Mouse (Mus musculus): Measurements from ENCODE around the gene Pex5l. TPM values are rescaled to one million over a fixed set of nuclear protein-coding genes. Genes with fewer than 3 reads are reported as not detected.
A peak's percentile ranks its signal among the peaks of the same experiment; 100 is the strongest.

Gene Pex5l
- polyA plus RNA-seq, 1 experiment from 2014 or later = 6.1 TPM

DNA sequence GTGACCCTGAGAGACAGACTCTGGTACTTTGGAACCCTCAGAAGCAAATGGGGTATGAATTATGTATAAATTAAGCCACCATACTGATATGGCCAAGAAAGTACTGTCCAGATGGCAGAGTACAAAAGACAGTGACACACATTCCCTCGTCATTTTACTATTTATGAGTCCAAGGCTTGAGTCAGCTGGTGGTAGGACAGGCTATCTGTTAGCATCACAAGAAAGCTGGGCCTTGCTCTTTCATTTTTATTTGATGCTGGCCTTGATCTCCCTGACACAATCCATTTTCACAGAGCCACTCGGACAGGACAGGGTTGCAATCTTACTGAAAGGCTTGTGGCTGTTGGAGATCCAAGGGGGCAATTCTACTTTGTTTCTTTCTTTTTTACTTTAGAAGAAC is 67.4 kb downstream of the Pex5l start:
- no peaks in the 10 kb centered on the region for H3K36me3 ChIP-seq (ENCODE audit: control insufficient read depth, insufficient read depth, low read length)
- H3K9ac ChIP-seq (replicated peaks; ENCODE audit: low read depth, low read length) = no peak overlapping the region
- no peaks in the 10 kb centered on the region for H3K27me3 ChIP-seq (ENCODE audit: control insufficient read depth, insufficient read depth, low read length)
- H3K9me3 ChIP-seq (ENCODE audit: control insufficient read depth, low read length) = no peaks in the 10 kb centered on the region
- WGBS = 73% methylated on average over 2 of the region's 2 CpGs
- H3K4me2 ChIP-seq (ENCODE audit: low read depth, low read length) = no peak overlapping the region
- no peak overlapping the region for H3K27ac ChIP-seq (ENCODE audit: low read depth, low read length)
- H3K4me1 ChIP-seq (ENCODE audit: control insufficient read depth, insufficient read depth, low read length) = no peaks in the 10 kb centered on the region
- no peak for ATAC-seq (ENCODE audit: low read depth)
- no peak overlapping the region for H3K4me3 ChIP-seq (ENCODE audit: low read depth, low read length)

DNA sequence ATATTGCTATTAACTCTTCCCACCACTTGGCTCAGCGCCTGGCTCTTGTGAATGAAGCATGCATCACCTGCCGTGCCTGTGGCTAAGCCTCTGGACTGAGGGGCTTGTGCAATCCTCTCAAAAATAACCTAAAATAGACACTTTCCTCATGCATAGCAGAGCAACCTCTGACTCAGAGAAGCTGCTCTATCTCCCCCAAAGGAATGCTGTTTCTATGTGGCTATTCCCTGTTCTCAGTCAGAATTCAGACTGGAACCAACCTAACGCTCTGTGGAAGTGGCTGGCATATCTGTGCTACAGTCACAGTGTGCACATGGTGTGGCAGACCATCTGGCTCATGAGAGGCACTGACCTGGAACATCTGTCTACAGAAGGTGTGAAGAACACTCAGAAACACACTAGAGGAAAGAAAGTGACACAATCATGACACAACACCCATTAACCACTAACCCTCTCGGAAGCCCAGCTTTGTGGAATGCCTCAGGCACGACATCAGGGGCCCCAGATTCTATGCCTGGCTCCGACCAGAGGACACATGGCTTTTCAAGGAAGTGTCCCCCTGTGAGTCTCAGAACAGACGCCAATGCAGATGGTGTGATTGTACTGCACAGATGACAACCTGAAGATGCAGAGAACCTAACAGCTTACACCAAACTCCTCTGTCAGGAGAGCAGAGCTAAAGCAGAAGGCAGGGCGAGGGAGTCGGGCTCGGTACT is 68.6 kb downstream of the Pex5l start:
- Histone ChIP-seq H3K27me3 (ENCODE audit: control insufficient read depth, insufficient read depth, low read length) (no peaks in the 10 kb centered on the region), H3K9me3 (ENCODE audit: control insufficient read depth, low read length) (no peaks in the 10 kb centered on the region), H3K9ac (replicated peaks; ENCODE audit: low read depth, low read length) (no peak overlapping the region), H3K4me1 (ENCODE audit: control insufficient read depth, insufficient read depth, low read length) (no peaks in the 10 kb centered on the region), H3K36me3 (ENCODE audit: control insufficient read depth, insufficient read depth, low read length) (no peaks in the 10 kb centered on the region), H3K27ac (ENCODE audit: low read depth, low read length) (no peak overlapping the region), H3K4me3 (ENCODE audit: low read depth, low read length) (no peak overlapping the region), H3K4me2 (ENCODE audit: low read depth, low read length) (no peak overlapping the region)
- ATAC-seq (ENCODE audit: low read depth) = peak; percentile 55; the same call in 1 of the 2 replicates
- 66% methylated on average over 10 of the region's 10 CpGs for WGBS

DNA sequence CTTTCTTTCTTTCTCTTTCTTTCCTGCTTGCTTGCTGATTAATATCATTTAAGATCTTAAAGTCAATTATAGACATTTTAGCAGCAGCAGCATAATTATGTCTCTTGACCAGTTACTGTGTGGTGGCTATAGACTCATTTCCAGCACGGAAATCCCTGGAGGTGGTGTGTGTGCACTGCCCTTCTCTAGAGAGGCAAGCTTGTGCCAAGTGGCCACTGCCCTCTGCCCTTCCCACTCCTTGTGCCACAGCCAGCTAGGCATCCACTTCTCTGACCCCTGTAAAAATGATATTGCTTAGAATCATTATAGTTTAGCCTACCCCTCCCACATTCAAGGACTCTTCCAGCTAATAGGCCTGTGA is 69.2 kb downstream of the Pex5l start:
- H3K4me2 ChIP-seq (ENCODE audit: low read depth, low read length) = no peak overlapping the region
- H3K27ac ChIP-seq (ENCODE audit: low read depth, low read length) = no peak overlapping the region
- 71% methylated on average over 1 of the region's 1 CpGs for WGBS
- H3K4me1 ChIP-seq (ENCODE audit: control insufficient read depth, insufficient read depth, low read length) = no peaks in the 10 kb centered on the region
- H3K9ac ChIP-seq (replicated peaks; ENCODE audit: low read depth, low read length) = no peak overlapping the region
- no peaks in the 10 kb centered on the region for H3K27me3 ChIP-seq (ENCODE audit: control insufficient read depth, insufficient read depth, low read length)
- no peaks in the 10 kb centered on the region for H3K36me3 ChIP-seq (ENCODE audit: control insufficient read depth, insufficient read depth, low read length)
- no peaks in the 10 kb centered on the region for H3K9me3 ChIP-seq (ENCODE audit: control insufficient read depth, low read length)
- H3K4me3 ChIP-seq (ENCODE audit: low read depth, low read length) = no peak overlapping the region
- no peak for ATAC-seq (ENCODE audit: low read depth)

DNA sequence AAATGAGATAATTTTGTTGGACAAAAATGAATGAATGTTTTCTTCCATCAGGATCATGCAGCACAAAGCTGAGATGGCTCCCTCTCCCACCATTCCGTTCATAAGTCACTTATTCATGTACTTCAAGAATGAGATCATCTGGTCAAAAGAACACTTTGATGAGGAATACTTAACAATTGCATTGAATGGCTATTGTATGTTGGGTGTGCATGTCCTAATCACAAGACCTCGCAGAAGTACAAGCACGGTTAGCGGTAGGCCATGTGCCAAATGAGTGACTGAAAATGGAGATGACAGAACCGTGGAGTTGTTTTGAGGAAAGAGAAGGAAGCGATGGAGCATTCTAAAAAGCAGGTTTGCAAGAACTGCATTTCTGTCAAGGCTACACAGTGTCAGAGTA is 72.3 kb downstream of the Pex5l start:
- H3K4me2 ChIP-seq (ENCODE audit: low read depth, low read length) = no peak overlapping the region
- no peak overlapping the region for H3K9ac ChIP-seq (replicated peaks; ENCODE audit: low read depth, low read length)
- no peaks in the 10 kb centered on the region for H3K4me1 ChIP-seq (ENCODE audit: control insufficient read depth, insufficient read depth, low read length)
- H3K27ac ChIP-seq (ENCODE audit: low read depth, low read length) = no peak overlapping the region
- no peak for ATAC-seq (ENCODE audit: low read depth)
- WGBS = 92% methylated on average over 6 of the region's 6 CpGs
- H3K36me3 ChIP-seq (ENCODE audit: control insufficient read depth, insufficient read depth, low read length) = no peaks in the 10 kb centered on the region
- H3K4me3 ChIP-seq (ENCODE audit: low read depth, low read length) = no peak overlapping the region
- no peaks in the 10 kb centered on the region for H3K27me3 ChIP-seq (ENCODE audit: control insufficient read depth, insufficient read depth, low read length)
- no peaks in the 10 kb centered on the region for H3K9me3 ChIP-seq (ENCODE audit: control insufficient read depth, low read length)

DNA sequence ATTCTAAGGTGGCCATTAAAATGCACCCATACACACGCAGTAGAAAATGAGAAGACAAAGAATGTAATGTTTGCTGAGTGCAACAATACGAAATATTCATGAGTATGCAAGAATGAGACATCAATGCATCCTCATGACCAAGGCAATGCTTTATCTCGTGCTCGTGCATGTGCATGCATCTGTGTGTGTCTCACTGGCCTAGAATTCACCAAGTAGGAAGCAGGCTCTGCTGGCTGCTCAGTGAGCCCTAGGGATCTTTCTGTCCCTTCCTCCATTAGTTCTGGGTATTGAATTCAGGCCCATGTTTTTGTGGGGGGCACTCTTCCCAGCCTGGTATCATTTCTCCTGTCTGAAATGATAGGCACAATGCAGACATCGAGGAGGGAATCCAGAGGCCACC is 74.9 kb downstream of the Pex5l start:
- Histone ChIP-seq H3K36me3 (ENCODE audit: control insufficient read depth, insufficient read depth, low read length) (no peaks in the 10 kb centered on the region), H3K27ac (ENCODE audit: low read depth, low read length) (no peak overlapping the region), H3K27me3 (ENCODE audit: control insufficient read depth, insufficient read depth, low read length) (no peaks in the 10 kb centered on the region), H3K4me1 (ENCODE audit: control insufficient read depth, insufficient read depth, low read length) (no peaks in the 10 kb centered on the region), H3K4me3 (ENCODE audit: low read depth, low read length) (no peak overlapping the region), H3K9ac (replicated peaks; ENCODE audit: low read depth, low read length) (no peak overlapping the region), H3K9me3 (ENCODE audit: control insufficient read depth, low read length) (no peaks in the 10 kb centered on the region), H3K4me2 (ENCODE audit: low read depth, low read length) (no peak overlapping the region)
- no peak for ATAC-seq (ENCODE audit: low read depth)
- 68% methylated on average over 5 of the region's 5 CpGs for WGBS

DNA sequence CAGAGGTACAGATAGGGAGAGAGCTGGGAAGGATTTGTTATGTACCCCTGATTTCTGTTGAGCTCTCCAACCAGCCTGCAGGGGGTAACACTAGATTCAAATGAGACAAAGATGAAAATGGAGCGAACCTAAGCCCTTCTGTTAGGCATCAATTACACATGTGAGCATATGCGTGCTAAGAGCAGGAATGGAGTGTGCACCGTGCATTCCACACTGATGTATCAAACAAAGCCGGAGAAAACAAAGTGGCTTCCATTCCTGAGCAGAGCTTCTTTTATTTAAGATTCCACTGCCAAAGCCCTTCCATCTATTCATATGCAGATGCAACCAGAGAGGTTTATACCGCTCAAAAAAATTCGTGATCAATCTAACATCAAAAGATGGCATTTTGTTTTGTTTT is 79.5 kb downstream of the Pex5l start:
- Histone ChIP-seq H3K36me3 (ENCODE audit: control insufficient read depth, insufficient read depth, low read length) (no peaks in the 10 kb centered on the region), H3K4me3 (ENCODE audit: low read depth, low read length) (no peak overlapping the region), H3K4me2 (ENCODE audit: low read depth, low read length) (no peak overlapping the region), H3K9me3 (ENCODE audit: control insufficient read depth, low read length) (no peaks in the 10 kb centered on the region), H3K9ac (replicated peaks; ENCODE audit: low read depth, low read length) (no peak overlapping the region), H3K27ac (ENCODE audit: low read depth, low read length) (no peak overlapping the region), H3K27me3 (ENCODE audit: control insufficient read depth, insufficient read depth, low read length) (no peaks in the 10 kb centered on the region), H3K4me1 (ENCODE audit: control insufficient read depth, insufficient read depth, low read length) (peaks cover 9% of the 10 kb centered on the region; the same call in 1 of the 2 replicates)
- ATAC-seq (ENCODE audit: low read depth) = no peak
- 18% methylated on average over 6 of the region's 6 CpGs for WGBS

DNA sequence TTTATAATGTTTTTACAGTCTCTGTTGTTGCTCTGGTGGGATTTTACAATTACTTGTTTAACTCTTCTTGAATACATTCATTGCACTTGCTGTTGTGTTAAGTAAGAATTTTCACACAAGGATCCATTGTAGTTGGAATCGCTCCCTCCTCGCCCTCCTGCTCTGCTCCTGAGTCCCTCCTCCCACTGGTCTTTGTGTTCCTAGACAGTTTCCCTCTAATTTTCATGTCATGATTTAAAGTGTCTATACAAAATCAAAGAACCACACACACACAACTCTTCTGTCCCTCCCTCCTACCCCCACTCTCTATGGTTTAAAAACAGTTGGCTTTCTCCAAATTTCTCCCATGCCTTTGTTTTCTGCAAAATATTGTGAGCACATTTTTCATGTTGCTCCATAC is 81.6 kb downstream of the Pex5l start:
- peak overlapping the region; percentile 18; the same call in 1 of the 2 replicates for H3K27ac ChIP-seq (ENCODE audit: low read depth, low read length)

DNA sequence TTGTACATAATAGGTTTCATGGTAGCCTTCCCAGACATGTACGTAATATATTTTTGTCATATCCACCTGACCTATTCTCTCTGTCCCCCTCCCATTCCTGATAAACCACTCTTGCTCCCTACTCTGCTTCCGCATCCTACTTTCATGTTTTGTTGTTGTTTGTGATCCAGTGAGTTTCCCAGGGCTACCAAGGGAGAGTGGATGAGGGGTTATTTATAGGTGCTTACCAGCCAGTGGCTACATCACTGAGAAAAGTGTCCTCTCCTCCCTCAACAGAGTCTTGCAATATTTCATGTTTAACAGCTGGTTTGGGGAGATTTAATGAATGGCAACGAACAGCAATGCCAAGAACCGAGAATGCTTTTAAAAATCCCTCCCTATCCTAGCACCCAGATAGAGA is 82.0 kb downstream of the Pex5l start:
- H3K4me1 ChIP-seq (ENCODE audit: control insufficient read depth, insufficient read depth, low read length) = peaks cover 9% of the 10 kb centered on the region; the same call in 1 of the 2 replicates
- H3K36me3 ChIP-seq (ENCODE audit: control insufficient read depth, insufficient read depth, low read length) = no peaks in the 10 kb centered on the region
- no peak overlapping the region for H3K4me3 ChIP-seq (ENCODE audit: low read depth, low read length)
- H3K27me3 ChIP-seq (ENCODE audit: control insufficient read depth, insufficient read depth, low read length) = no peaks in the 10 kb centered on the region
- H3K4me2 ChIP-seq (ENCODE audit: low read depth, low read length) = no peak overlapping the region
- no peaks in the 10 kb centered on the region for H3K9me3 ChIP-seq (ENCODE audit: control insufficient read depth, low read length)
- H3K27ac ChIP-seq (ENCODE audit: low read depth, low read length) = 0 out of 2 replicates have a peak overlapping the region, but pooled peaks have one; percentile 18
- H3K9ac ChIP-seq (replicated peaks; ENCODE audit: low read depth, low read length) = no peak overlapping the region
- peak; percentile 60; the same call in 1 of the 2 replicates for ATAC-seq (ENCODE audit: low read depth)
- WGBS = 20% methylated on average over 4 of the region's 4 CpGs

More for the DNA sequence above, 81.6 kb downstream of the Pex5l start:
- Histone ChIP-seq H3K36me3 (ENCODE audit: control insufficient read depth, insufficient read depth, low read length) (no peaks in the 10 kb centered on the region), H3K27me3 (ENCODE audit: control insufficient read depth, insufficient read depth, low read length) (no peaks in the 10 kb centered on the region), H3K4me2 (ENCODE audit: low read depth, low read length) (no peak overlapping the region), H3K4me3 (ENCODE audit: low read depth, low read length) (no peak overlapping the region), H3K4me1 (ENCODE audit: control insufficient read depth, insufficient read depth, low read length) (peaks cover 9% of the 10 kb centered on the region; the same call in 1 of the 2 replicates), H3K9me3 (ENCODE audit: control insufficient read depth, low read length) (no peaks in the 10 kb centered on the region), H3K9ac (replicated peaks; ENCODE audit: low read depth, low read length) (no peak overlapping the region)
- ATAC-seq (ENCODE audit: low read depth) = peak; percentile 39
- 22% methylated on average over 2 of the region's 2 CpGs for WGBS

DNA sequence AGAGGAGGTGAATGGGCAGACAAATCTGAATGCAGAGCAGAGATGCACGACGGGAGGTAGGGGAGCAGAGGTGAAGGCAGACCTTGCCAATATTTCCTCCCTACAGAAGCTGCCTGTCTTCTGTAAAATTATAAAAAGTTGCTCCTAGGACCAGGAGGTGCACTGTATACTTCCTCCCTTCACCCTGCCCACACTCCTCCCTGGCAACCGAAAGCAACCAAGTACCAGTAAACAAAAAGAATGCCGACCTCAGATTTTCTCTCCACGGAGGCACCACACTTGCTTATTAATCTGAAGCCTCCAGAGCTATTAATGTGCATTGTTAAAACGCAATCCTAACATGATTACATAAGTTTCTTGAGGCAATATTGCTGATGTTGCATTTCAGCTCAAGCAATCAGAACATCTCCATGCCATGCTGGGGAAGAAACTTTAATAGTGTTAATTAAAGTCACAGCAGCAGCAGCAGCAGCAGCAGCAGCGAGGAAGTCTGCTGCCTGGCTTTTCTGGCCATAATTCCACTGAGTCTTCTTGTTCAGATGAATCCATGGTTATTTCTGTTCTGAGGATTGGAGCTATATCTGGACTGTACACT is 82.6 kb downstream of the Pex5l start:
- Histone ChIP-seq H3K27ac (ENCODE audit: low read depth, low read length) (peak overlapping the region; percentile 23; the same call in 1 of the 2 replicates), H3K9me3 (ENCODE audit: control insufficient read depth, low read length) (no peaks in the 10 kb centered on the region), H3K4me3 (ENCODE audit: low read depth, low read length) (no peak overlapping the region), H3K9ac (replicated peaks; ENCODE audit: low read depth, low read length) (no peak overlapping the region), H3K4me2 (ENCODE audit: low read depth, low read length) (0 out of 2 replicates have a peak overlapping the region, but pooled peaks have one; percentile 7), H3K36me3 (ENCODE audit: control insufficient read depth, insufficient read depth, low read length) (no peaks in the 10 kb centered on the region), H3K4me1 (ENCODE audit: control insufficient read depth, insufficient read depth, low read length) (peaks cover 9% of the 10 kb centered on the region; the same call in 1 of the 2 replicates), H3K27me3 (ENCODE audit: control insufficient read depth, insufficient read depth, low read length) (no peaks in the 10 kb centered on the region)
- WGBS = 28% methylated on average over 7 of the region's 7 CpGs
- peak; percentile 41 for ATAC-seq (ENCODE audit: low read depth)

Data from neural tube, embryonic 14.5 days (tissue).